Mouse (Mus musculus) hindbrain, postnatal 0 days (tissue): ENCODE results near the gene Mesp1. TPM values are rescaled to one million over a fixed set of nuclear protein-coding genes. Genes with fewer than 3 reads are reported as not detected.

Experiments
- ATAC-seq: fragments of 200-750 bp; cut with Nextera tagmentation; 2 replicates; pipeline ENCODE4 v1.8.0; 2017; ENCODE audit warnings: mild to moderate bottlenecking, moderate TSS enrichment, moderate library complexity
- DNase-seq: peaks from one replicate; pipeline ENCODE4 v3.0.0-alpha.2; 2015; ENCODE audit warnings: low spot score
- H3K27ac ChIP-seq: fragments of 300-500 bp; sonication (generic); 2 replicates; pipeline ENCODE4 v1.5.1; 2014; ENCODE audit warnings: mild to moderate bottlenecking
- H3K27me3 ChIP-seq: fragments of 300-500 bp; sonication (generic); 2 replicates; pipeline ENCODE4 v1.6.1; 2014; ENCODE audit warnings: low read length, mixed read lengths; ENCODE audit not compliant: insufficient read depth
- H3K36me3 ChIP-seq: fragments of 300-500 bp; sonication (generic); 2 replicates; pipeline ENCODE4 v1.6.1; 2014; ENCODE audit warnings: low read length, mixed read lengths; ENCODE audit not compliant: insufficient read depth
- H3K4me1 ChIP-seq: fragments of 300-500 bp; sonication (generic); 2 replicates; pipeline ENCODE4 v1.6.1; 2014; ENCODE audit warnings: antibody characterized with exemption, low read length, mixed read lengths; ENCODE audit not compliant: insufficient read depth
- H3K4me2 ChIP-seq: fragments of 300-500 bp; sonication (generic); 2 replicates; pipeline ENCODE4 v1.6.1; 2014; ENCODE audit warnings: low read depth, mild to moderate bottlenecking, low read length, moderate library complexity, mixed read lengths
- H3K4me3 ChIP-seq: fragments of 300-500 bp; sonication (generic); 2 replicates; pipeline ENCODE4 v1.5.1; 2014; ENCODE audit warnings: low read length
- H3K9ac ChIP-seq: fragments of 300-500 bp; sonication (generic); replicated peaks from 2 replicates; pipeline ENCODE4 v1.6.1; 2014; ENCODE audit warnings: mild to moderate bottlenecking, low read length, moderate library complexity, mixed read lengths
- H3K9me3 ChIP-seq: fragments of 300-500 bp; sonication (generic); 2 replicates; pipeline ENCODE4 v1.6.1; 2016; ENCODE audit warnings: low read length, mixed read lengths
- CTCF ChIP-seq: IDR thresholded peaks from 2 replicates; pipeline ENCODE4 v1.5.1; 2016; ENCODE audit warnings: antibody characterized with exemption, control low read depth, low read depth
- WGBS: fragments of 180-500 bp; shearing (Covaris S2); extraction: QIAGEN DNeasy Blood & Tissue Kit; methylation state at CpG from one replicate; pipeline ENCODE4 v1.1.7; 2014; 5-methylcytosine and 5-hydroxymethylcytosine counted together
- polyA plus RNA-seq: library from polyadenylated mRNA; unstranded; fragments of >200 nt; fragmentation: Nextera tagmentation; extraction: Ambion mirVana; gene quantifications from 2 replicates; pipeline ENCODE4 v1.2.1, GENCODE M21; 2015
- total RNA-seq: library from RNA; depleted of rRNA; stranded (reverse); fragments of >200 nt; gene quantifications from 2 replicates; pipeline ENCODE4 v1.2.3, GENCODE M21; 2014

Mesp1 gene
- total and polyA plus RNA-seq, 2 experiments from 2014 or later: 0.52 to 0.63 TPM

DNA sequence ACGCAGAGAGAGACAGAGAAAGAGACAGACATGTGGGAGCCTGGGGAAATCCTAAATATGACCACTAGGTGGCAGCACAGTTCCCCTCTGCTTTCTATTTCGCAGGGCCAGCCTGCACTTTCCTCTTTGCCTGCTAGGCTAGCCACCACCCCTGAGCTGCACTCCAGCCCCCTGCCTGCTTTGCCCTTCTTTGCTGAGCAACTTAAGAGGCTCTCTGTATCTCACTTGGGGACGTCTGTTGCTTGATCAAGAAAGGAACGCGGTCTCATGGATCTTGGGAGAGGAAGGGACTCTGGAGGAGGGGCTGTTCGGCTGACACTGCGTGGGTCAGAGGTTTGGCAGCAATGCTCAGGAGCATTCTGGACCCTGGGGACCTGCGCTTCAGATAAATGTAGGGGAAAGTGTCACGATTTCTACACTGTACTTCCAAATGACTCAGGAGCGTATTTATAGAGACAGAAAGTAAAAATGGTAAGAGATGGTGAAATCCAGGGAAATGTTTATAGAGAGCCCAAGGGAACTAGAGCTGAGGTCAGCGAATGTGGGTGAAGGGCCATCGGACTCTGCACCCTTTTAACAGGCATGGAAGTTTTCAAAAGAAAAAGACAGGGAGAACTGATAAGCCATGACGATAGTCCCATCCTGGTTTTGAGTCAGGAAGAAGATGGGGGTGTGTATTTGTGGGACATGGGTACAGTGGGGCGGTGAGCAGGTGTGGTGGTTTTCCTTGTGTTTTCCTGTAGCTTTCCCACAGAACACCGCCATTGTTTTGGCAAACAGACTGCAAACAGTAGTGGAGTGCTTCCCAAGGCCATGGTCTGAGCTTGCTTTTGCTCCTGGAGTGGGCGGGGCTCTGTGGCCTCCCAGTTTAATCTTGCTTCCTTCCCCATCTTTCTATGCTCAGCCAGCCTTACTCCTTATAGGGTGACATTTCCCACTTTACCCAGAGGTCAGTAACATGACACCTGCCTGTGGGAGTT lies 12.7 kb downstream of the Mesp1 start:
- H3K27ac ChIP-seq: no peak overlapping the region
- no peak overlapping the region; the same call in 1 of the 2 replicates for H3K9ac ChIP-seq
- ATAC-seq (peak; percentile 77), DNase-seq (peak; percentile 85)
- no peaks in the 10 kb centered on the region for H3K4me1 ChIP-seq
- no peaks in the 10 kb centered on the region for H3K9me3 ChIP-seq
- no peaks in the 10 kb centered on the region for H3K27me3 ChIP-seq
- H3K4me2 ChIP-seq: peak overlapping the region; percentile 52
- TF ChIP-seq CTCF: peak; percentile 97
- H3K4me3 ChIP-seq: peak overlapping the region; percentile 21; the same call in 1 of the 2 replicates
- H3K36me3 ChIP-seq: no peaks in the 10 kb centered on the region
- 34% methylated on average over 16 of the region's 16 CpGs for WGBS

DNA sequence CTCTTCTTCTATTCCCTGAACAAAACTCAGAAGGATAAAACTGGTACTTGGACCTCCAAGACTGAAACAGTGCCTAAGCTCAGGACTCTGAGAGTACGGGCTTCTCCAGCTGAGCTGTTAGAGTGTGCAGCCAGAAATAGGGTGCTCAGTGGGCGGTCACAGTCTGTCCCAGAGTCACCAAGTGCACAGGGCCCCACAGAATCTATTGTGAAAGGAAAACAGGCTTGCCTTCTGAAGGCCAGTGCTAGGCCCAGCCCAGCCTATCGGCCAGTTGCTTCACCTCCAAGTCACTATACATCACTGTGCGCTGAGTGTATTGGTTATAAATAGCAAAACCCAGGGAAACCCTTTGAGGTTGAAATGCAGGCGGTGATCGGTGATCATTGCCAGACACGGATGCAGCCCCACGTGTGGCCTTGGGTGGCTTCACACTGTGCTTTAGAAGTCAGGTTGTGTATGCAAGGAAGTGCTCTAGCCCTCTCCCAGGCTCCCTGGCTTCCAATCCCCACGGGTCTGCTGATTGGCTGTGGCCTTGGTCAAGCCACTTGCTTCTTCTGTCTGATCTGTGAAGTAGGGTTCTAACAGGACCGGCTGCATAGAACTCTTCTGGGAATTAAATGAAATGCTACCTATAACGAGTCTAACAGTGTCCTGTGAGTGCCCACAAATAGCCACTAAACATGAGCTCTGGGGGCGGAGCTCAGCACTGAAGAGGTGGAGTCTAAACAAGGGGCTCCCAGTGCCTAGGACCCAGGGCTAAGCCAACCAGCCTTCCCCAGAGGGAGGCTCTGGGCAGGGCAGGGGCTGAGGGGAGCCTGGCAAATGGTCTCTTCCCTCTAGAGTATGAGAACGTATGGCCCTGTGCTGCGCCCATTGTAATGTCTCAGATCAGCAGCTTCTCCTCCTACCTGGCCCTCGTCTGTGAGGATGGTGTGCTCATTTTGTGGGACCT lies 21.8 kb downstream of the Mesp1 start:
- Histone ChIP-seq H3K9me3 (no peaks in the 10 kb centered on the region), H3K4me2 (no peak overlapping the region), H3K27me3 (no peaks in the 10 kb centered on the region), H3K9ac (no peak overlapping the region), H3K4me3 (no peak overlapping the region), H3K27ac (no peak overlapping the region), H3K4me1 (no peaks in the 10 kb centered on the region), H3K36me3 (no peaks in the 10 kb centered on the region)
- no peak for DNase-seq
- WGBS: 48% methylated on average over 15 of the region's 15 CpGs
- no peak for ATAC-seq
- no peak for TF ChIP-seq CTCF

DNA sequence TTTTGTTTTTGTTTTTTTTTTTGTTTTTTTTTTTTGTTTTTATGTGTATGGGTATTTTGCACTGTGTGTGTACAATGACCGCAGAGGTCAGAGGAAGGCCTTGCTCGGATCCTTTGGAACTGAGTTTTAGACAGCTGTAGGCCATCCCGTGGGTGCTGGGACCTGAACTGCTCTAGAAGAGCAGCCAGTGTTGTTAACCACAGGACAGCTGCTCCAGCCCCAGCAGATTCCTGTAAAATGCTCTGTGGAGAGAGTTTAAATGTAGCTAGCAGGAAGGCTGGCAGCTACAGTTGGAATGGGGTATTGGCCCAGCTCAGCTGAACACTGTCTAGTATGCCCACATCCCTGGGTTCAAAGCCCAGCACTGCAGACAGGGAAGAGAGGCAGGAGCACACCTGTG lies 23.9 kb downstream of the Mesp1 start:
- H3K27me3 ChIP-seq: no peaks in the 10 kb centered on the region
- DNase-seq (no peak), ATAC-seq (no peak)
- H3K4me2 ChIP-seq: no peak overlapping the region
- H3K4me1 ChIP-seq: no peaks in the 10 kb centered on the region
- no peak for TF ChIP-seq CTCF
- WGBS: 83% methylated on average over 3 of the region's 3 CpGs
- H3K36me3 ChIP-seq: no peaks in the 10 kb centered on the region
- no peak overlapping the region for H3K4me3 ChIP-seq
- H3K9me3 ChIP-seq: no peaks in the 10 kb centered on the region
- H3K9ac ChIP-seq: no peak overlapping the region
- no peak overlapping the region for H3K27ac ChIP-seq

DNA sequence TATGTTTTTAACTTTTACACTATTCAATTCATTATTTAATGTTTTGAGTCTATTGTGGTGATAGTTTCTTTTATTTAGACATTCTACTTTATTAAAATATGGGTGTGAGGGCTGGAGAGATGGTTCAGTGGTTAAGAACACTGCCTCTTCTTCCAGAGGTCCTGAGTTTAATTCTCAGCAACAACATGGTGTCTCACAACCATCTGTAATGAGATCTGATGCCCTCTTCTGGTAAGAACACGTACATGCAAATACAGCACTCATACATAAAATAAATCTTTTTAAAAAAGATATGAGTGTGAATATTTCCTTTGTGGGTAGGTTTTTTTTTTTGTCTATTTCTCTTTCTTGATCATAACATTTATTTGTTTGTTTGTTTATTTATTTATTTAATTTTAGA lies 27.6 kb downstream of the Mesp1 start:
- 48% methylated on average over 1 of the region's 1 CpGs for WGBS
- H3K9ac ChIP-seq: no peak overlapping the region

DNA sequence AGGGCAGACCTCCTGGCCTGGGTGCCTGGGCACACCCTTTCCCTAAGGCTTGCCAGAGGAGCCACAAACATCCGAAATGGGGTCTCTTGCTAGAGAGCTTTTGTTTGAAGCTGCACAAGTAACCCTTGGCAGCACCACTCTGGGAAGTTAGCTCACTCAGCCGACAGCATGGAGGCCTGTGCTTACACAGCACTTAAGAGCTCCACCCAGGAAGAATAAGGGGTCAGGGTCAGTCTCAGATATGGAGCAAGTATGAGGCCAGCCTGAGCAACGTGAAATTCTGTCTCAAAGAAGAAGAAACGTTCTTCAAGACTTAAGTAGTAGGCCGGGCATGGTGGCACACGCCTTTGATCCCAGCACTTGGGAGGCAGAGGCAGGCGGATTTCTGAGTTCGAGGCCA lies 31.5 kb downstream of the Mesp1 start:
- no peaks in the 10 kb centered on the region for H3K36me3 ChIP-seq

More for the DNA sequence above, 27.6 kb downstream of the Mesp1 start:
- no peak overlapping the region for H3K27ac ChIP-seq
- TF ChIP-seq CTCF: peak; percentile 24; the same call in 1 of the 2 replicates
- no peak for DNase-seq
- H3K4me3 ChIP-seq: no peak overlapping the region
- no peaks in the 10 kb centered on the region for H3K4me1 ChIP-seq
- no peak for ATAC-seq
- no peaks in the 10 kb centered on the region for H3K36me3 ChIP-seq
- H3K4me2 ChIP-seq: no peak overlapping the region
- H3K9me3 ChIP-seq: no peaks in the 10 kb centered on the region
- H3K27me3 ChIP-seq: no peaks in the 10 kb centered on the region

DNA sequence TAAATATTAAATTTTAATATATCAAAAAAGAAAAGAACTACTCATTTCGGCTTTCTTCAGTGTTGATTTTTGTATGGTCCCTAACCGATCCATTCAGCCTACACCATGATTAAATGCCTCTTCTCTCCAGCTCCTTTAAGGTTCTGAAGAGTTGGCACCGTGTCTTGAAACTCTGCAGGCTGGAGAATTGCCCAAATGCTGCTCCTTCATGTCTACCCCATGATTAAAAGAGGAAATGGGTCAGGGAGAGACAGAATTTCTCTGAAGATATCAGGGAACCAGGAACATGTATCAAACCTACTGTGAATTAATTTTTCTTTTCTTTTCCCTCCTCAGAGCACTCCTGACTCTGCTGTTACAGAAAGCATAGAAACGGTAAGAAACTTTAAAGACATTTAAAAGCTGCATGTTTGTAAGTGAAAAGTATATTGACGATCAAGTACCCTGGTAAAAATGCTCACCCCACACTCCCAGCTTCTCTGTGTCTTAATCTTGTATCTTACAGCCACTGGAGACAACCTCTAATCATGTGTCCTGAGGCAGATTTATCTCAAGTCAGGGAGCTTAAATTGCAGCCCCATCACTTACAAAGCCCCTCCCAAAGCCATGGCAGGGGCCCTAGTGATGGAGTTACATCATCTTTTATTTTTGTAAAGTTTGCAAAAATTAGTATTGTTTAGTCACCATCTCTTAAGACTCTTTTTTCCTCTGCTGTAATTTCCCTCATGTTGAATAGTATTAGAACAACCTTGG lies 32.3 kb downstream of the Mesp1 start:
- Histone ChIP-seq H3K4me1 (no peaks in the 10 kb centered on the region), H3K27ac (no peak overlapping the region), H3K4me3 (no peak overlapping the region), H3K4me2 (no peak overlapping the region), H3K36me3 (no peaks in the 10 kb centered on the region), H3K27me3 (no peaks in the 10 kb centered on the region), H3K9me3 (no peaks in the 10 kb centered on the region), H3K9ac (no peak overlapping the region)
- DNase-seq: no peak
- ATAC-seq: no peak
- 72% methylated on average over 5 of the region's 5 CpGs for WGBS
- TF ChIP-seq CTCF: no peak

More for the DNA sequence above, 31.5 kb downstream of the Mesp1 start:
- no peak overlapping the region for H3K9ac ChIP-seq
- H3K4me1 ChIP-seq: no peaks in the 10 kb centered on the region
- H3K4me2 ChIP-seq: no peak overlapping the region
- H3K27ac ChIP-seq: no peak overlapping the region
- 77% methylated on average over 8 of the region's 8 CpGs for WGBS
- H3K27me3 ChIP-seq: no peaks in the 10 kb centered on the region
- H3K9me3 ChIP-seq: no peaks in the 10 kb centered on the region
- no peak for TF ChIP-seq CTCF
- DNase-seq (no peak), ATAC-seq (no peak)
- H3K4me3 ChIP-seq: no peak overlapping the region
